Mouse (Mus musculus) testis, adult 2 months (tissue): ENCODE measurements around the gene Uqcrc1. TPM values are rescaled to one million over a fixed set of nuclear protein-coding genes. Genes with fewer than 3 reads are reported as not detected.
A peak's percentile ranks its signal among the peaks of the same experiment; 100 is the strongest.

Experiments
- H3K27ac ChIP-seq: fragments of 200-500 bp; 2 replicates; pipeline ENCODE4 v1.5.1; 2012; ENCODE audit warnings: low read depth, low read length; ENCODE audit not compliant: control insufficient read depth, insufficient read depth
- H3K27me3 ChIP-seq: fragments of 200-500 bp; 2 replicates; pipeline ENCODE4 v1.6.1; 2012; ENCODE audit warnings: mild to moderate bottlenecking, low read length, moderate library complexity; ENCODE audit not compliant: control insufficient read depth, insufficient read depth
- H3K36me3 ChIP-seq: fragments of 200-500 bp; 2 replicates; pipeline ENCODE4 v1.6.1; 2012; ENCODE audit warnings: mild to moderate bottlenecking, low read length; ENCODE audit not compliant: control insufficient read depth, insufficient read depth
- H3K4me1 ChIP-seq: fragments of 200-500 bp; 2 replicates; pipeline ENCODE4 v1.6.1; 2012; ENCODE audit warnings: low read length; ENCODE audit not compliant: control insufficient read depth, insufficient read depth
- H3K4me3 ChIP-seq: fragments of 200-500 bp; 2 replicates; pipeline ENCODE4 v1.5.1; 2012; ENCODE audit warnings: low read depth, mild to moderate bottlenecking, low read length, moderate library complexity, mixed read lengths; ENCODE audit not compliant: control insufficient read depth
- CTCF ChIP-seq: fragments of 200-500 bp; IDR thresholded peaks from 2 replicates; pipeline ENCODE4 v1.5.1; 2012; ENCODE audit warnings: low read depth, mild to moderate bottlenecking, inconsistent platforms, low read length, moderate library complexity; ENCODE audit not compliant: control insufficient read depth, insufficient read depth, insufficient replicate concordance
- POLR2A ChIP-seq: fragments of 200-500 bp; IDR thresholded peaks from 2 replicates; pipeline ENCODE4 v1.6.1; 2012; ENCODE audit warnings: low read depth, mild to moderate bottlenecking, inconsistent platforms, low read length, moderate library complexity; ENCODE audit not compliant: control insufficient read depth
- polyA plus RNA-seq: library from polyadenylated mRNA; depleted of rRNA; stranded (reverse); fragments of >200 nt; gene quantifications from 2 replicates; pipeline ENCODE4 v1.2.3, GENCODE M21; 2012

The Uqcrc1 gene
- polyA plus RNA-seq, 1 experiment: 432 TPM

- no peaks in the 10 kb centered on the region for H3K4me1 ChIP-seq
- peak overlapping the region; percentile 30; the same call in 1 of the 2 replicates for H3K4me3 ChIP-seq
- H3K27me3 ChIP-seq: no peaks in the 10 kb centered on the region
- TF ChIP-seq CTCF (no peak), POLR2A (no peak)
- H3K36me3 ChIP-seq: no peaks in the 10 kb centered on the region
- H3K27ac ChIP-seq: no peak overlapping the region
These were observed 442 bp upstream of the Uqcrc1 start for GRCm38 (mm10) chr9:108935991-108936390.

- H3K27me3 ChIP-seq: no peaks in the 10 kb centered on the region
- H3K36me3 ChIP-seq: no peaks in the 10 kb centered on the region; the same call in none of the 2 replicates
- no peak for TF ChIP-seq POLR2A
- H3K4me1 ChIP-seq: no peaks in the 10 kb centered on the region
- no peak overlapping the region for H3K4me3 ChIP-seq
- H3K27ac ChIP-seq: no peak overlapping the region
These were observed 8.7 kb downstream of the Uqcrc1 start for GRCm38 (mm10) chr9:108945111-108945510.

- Histone ChIP-seq H3K27me3 (no peaks in the 10 kb centered on the region), H3K36me3 (no peaks in the 10 kb centered on the region; the same call in none of the 2 replicates), H3K27ac (no peak overlapping the region), H3K4me3 (no peak overlapping the region), H3K4me1 (no peaks in the 10 kb centered on the region)
- TF ChIP-seq CTCF: no peak
These were observed 9.2 kb downstream of the Uqcrc1 start for GRCm38 (mm10) chr9:108945608-108946007.

GRCm38 (mm10) chr9:108949231-108949966 lies 13.0 kb downstream of the Uqcrc1 start:
- Histone ChIP-seq H3K4me3 (no peak overlapping the region), H3K27ac (no peak overlapping the region), H3K36me3 (no peaks in the 10 kb centered on the region; the same call in 1 of the 2 replicates), H3K4me1 (no peaks in the 10 kb centered on the region), H3K27me3 (no peaks in the 10 kb centered on the region)
- TF ChIP-seq POLR2A: no peak
- TF ChIP-seq CTCF: no peak

- Histone ChIP-seq H3K4me1 (no peaks in the 10 kb centered on the region), H3K36me3 (no peaks in the 10 kb centered on the region; the same call in 1 of the 2 replicates), H3K27me3 (no peaks in the 10 kb centered on the region), H3K27ac (peak overlapping the region; percentile 41; the same call in 1 of the 2 replicates), H3K4me3 (no peak overlapping the region)
- TF ChIP-seq CTCF: no peak
- TF ChIP-seq POLR2A: no peak
These were observed 13.7 kb downstream of the Uqcrc1 start for GRCm38 (mm10) chr9:108949967-108950728.

- Histone ChIP-seq H3K4me3 (no peak within 1 kb of the TSS), H3K4me1 (no peaks in the 10 kb centered on the region), H3K36me3 (no peaks in the 10 kb centered on the region), H3K27ac (no peak within 1 kb of the TSS), H3K27me3 (no peaks in the 10 kb centered on the region)
- no peak for TF ChIP-seq POLR2A
- no peak for TF ChIP-seq CTCF
These were observed 16.7 kb downstream of the Uqcrc1 start, which contains the start of gene Col7a1 for GRCm38 (mm10) chr9:108953081-108953636. Gene Col7a1, plus strand, starts transcription at chr9:108953586.

- Histone ChIP-seq H3K27ac (no peak overlapping the region), H3K4me1 (no peaks in the 10 kb centered on the region), H3K27me3 (no peaks in the 10 kb centered on the region), H3K36me3 (no peaks in the 10 kb centered on the region), H3K4me3 (no peak overlapping the region)
- TF ChIP-seq POLR2A (no peak), CTCF (no peak)
These were observed 18.8 kb downstream of the Uqcrc1 start for GRCm38 (mm10) chr9:108955241-108955640.
